Mouse (Mus musculus) testis, adult 2 months (tissue): Measurements from ENCODE around the gene Mttp. TPM values are rescaled to one million over a fixed set of nuclear protein-coding genes. Genes with fewer than 3 reads are reported as not detected.

Experiments
- H3K27ac ChIP-seq: fragments of 200-500 bp; 2 replicates; pipeline ENCODE4 v1.5.1; 2012; ENCODE audit warnings: low read depth, low read length; ENCODE audit not compliant: control insufficient read depth, insufficient read depth
- H3K27me3 ChIP-seq: fragments of 200-500 bp; 2 replicates; pipeline ENCODE4 v1.6.1; 2012; ENCODE audit warnings: mild to moderate bottlenecking, low read length, moderate library complexity; ENCODE audit not compliant: control insufficient read depth, insufficient read depth
- H3K36me3 ChIP-seq: fragments of 200-500 bp; 2 replicates; pipeline ENCODE4 v1.6.1; 2012; ENCODE audit warnings: mild to moderate bottlenecking, low read length; ENCODE audit not compliant: control insufficient read depth, insufficient read depth
- H3K4me1 ChIP-seq: fragments of 200-500 bp; 2 replicates; pipeline ENCODE4 v1.6.1; 2012; ENCODE audit warnings: low read length; ENCODE audit not compliant: control insufficient read depth, insufficient read depth
- H3K4me3 ChIP-seq: fragments of 200-500 bp; 2 replicates; pipeline ENCODE4 v1.5.1; 2012; ENCODE audit warnings: low read depth, mild to moderate bottlenecking, low read length, moderate library complexity, mixed read lengths; ENCODE audit not compliant: control insufficient read depth
- CTCF ChIP-seq: fragments of 200-500 bp; IDR thresholded peaks from 2 replicates; pipeline ENCODE4 v1.5.1; 2012; ENCODE audit warnings: low read depth, mild to moderate bottlenecking, inconsistent platforms, low read length, moderate library complexity; ENCODE audit not compliant: control insufficient read depth, insufficient read depth, insufficient replicate concordance
- POLR2A ChIP-seq: fragments of 200-500 bp; IDR thresholded peaks from 2 replicates; pipeline ENCODE4 v1.6.1; 2012; ENCODE audit warnings: low read depth, mild to moderate bottlenecking, inconsistent platforms, low read length, moderate library complexity; ENCODE audit not compliant: control insufficient read depth
- polyA plus RNA-seq: library from polyadenylated mRNA; depleted of rRNA; stranded (reverse); fragments of >200 nt; gene quantifications from 2 replicates; pipeline ENCODE4 v1.2.3, GENCODE M21; 2012

Gene Mttp
- polyA plus RNA-seq, 1 experiment = 10.9 TPM

GRCm38 (mm10) chr3:138133916-138134315 lies 10.9 kb downstream of the Mttp start:
- Histone ChIP-seq H3K4me1 (no peaks in the 10 kb centered on the region), H3K27me3 (no peaks in the 10 kb centered on the region), H3K27ac (no peak overlapping the region), H3K36me3 (no peaks in the 10 kb centered on the region), H3K4me3 (no peak overlapping the region)
- TF ChIP-seq POLR2A (no peak), CTCF (no peak)

GRCm38 (mm10) chr3:138133463-138133862 lies 11.3 kb downstream of the Mttp start:
- Histone ChIP-seq H3K4me3 (no peak overlapping the region), H3K27ac (no peak overlapping the region), H3K36me3 (no peaks in the 10 kb centered on the region), H3K27me3 (no peaks in the 10 kb centered on the region), H3K4me1 (no peaks in the 10 kb centered on the region)
- TF ChIP-seq POLR2A (no peak), CTCF (no peak)

GRCm38 (mm10) chr3:138131168-138131567 lies 13.6 kb downstream of the Mttp start:
- no peaks in the 10 kb centered on the region for H3K36me3 ChIP-seq
- no peak overlapping the region for H3K27ac ChIP-seq
- H3K4me1 ChIP-seq = no peaks in the 10 kb centered on the region
- no peaks in the 10 kb centered on the region for H3K27me3 ChIP-seq
- TF ChIP-seq CTCF = no peak
- TF ChIP-seq POLR2A = no peak
- no peak overlapping the region for H3K4me3 ChIP-seq

- no peak for TF ChIP-seq CTCF
- TF ChIP-seq POLR2A = no peak
- no peak overlapping the region for H3K4me3 ChIP-seq
- no peaks in the 10 kb centered on the region for H3K27me3 ChIP-seq
- H3K4me1 ChIP-seq = no peaks in the 10 kb centered on the region
- H3K36me3 ChIP-seq = no peaks in the 10 kb centered on the region
- H3K27ac ChIP-seq = no peak overlapping the region
These were observed 14.1 kb downstream of the Mttp start for GRCm38 (mm10) chr3:138130692-138131091.

DNA sequence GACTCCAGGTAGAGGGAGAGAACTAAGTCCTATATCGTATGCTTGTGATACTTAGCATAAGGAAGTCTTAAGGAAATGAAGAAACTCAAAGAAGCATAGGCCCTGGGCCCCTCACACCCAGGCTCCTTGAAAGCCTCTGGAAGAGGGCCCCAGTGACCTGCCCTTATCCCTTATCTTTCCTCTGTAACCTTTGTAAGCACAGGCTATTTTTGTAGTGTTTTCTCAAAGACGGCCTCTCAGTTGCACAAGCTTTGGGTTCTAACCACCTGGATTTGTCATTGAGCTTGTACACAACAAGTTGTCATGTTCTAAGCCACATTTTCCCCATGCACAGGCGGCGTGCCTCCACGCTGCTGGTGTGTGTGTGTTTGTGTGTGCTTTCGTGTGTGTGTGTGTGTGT lies 15.7 kb downstream of the Mttp start:
- Histone ChIP-seq H3K4me3 (no peak overlapping the region), H3K36me3 (no peaks in the 10 kb centered on the region), H3K27ac (no peak overlapping the region), H3K4me1 (no peaks in the 10 kb centered on the region), H3K27me3 (no peaks in the 10 kb centered on the region)
- TF ChIP-seq CTCF (no peak), POLR2A (no peak)

DNA sequence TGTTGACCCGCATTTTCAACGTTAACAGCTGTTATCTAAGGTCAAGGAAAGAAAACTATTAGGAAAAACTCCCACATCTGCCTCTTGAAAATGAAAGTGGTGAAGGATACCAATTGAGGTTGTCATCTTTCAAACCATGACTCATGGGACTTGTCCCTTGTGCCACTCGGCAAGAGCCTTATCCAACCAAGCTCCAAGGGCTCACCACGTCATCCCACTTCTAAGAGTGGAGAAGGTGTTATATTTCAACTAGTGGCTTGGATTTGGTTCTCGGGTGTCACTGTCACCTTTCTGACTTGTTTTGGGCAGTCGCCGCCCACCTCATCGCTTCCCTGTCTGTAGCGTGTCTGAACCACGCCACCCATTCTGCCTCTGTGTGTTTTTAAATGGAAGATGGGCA lies 20.9 kb downstream of the Mttp start:
- Histone ChIP-seq H3K36me3 (no peaks in the 10 kb centered on the region; the same call in 1 of the 2 replicates), H3K27me3 (no peaks in the 10 kb centered on the region), H3K4me1 (no peaks in the 10 kb centered on the region), H3K27ac (no peak overlapping the region), H3K4me3 (no peak overlapping the region)
- TF ChIP-seq CTCF (no peak), POLR2A (no peak)

DNA sequence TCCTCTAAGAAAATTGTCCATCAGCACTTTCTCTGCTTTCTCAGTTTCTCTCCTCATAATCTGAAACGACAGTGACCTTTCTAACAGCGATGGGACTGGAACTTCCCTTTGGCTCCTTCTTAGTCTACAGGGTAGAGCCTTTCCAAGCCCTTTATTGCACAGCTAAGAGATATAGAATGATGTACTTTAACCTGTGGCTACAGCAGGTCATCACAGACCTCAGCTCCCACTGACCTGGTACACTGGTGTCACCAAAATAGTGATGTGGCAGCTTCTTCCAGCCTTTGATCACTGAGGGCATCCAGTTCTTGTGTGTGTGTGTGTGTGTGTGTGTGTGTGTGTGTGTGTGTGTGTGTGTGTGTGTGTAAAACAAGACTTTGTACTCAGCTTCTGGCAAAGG lies 23.3 kb downstream of the Mttp start:
- Histone ChIP-seq H3K4me1 (no peaks in the 10 kb centered on the region), H3K27ac (no peak overlapping the region), H3K4me3 (no peak overlapping the region), H3K27me3 (no peaks in the 10 kb centered on the region), H3K36me3 (no peaks in the 10 kb centered on the region; the same call in 1 of the 2 replicates)
- no peak for TF ChIP-seq CTCF

GRCm38 (mm10) chr3:138119444-138120105 lies 25.2 kb downstream of the Mttp start:
- TF ChIP-seq CTCF (no peak), POLR2A (no peak)
- Histone ChIP-seq H3K36me3 (no peaks in the 10 kb centered on the region; the same call in 1 of the 2 replicates), H3K27me3 (no peaks in the 10 kb centered on the region)

More at GRCm38 (mm10) chr3:138119444-138120105, 25.2 kb downstream of the Mttp start:
- Histone ChIP-seq H3K4me3 (no peak overlapping the region), H3K4me1 (no peaks in the 10 kb centered on the region), H3K27ac (no peak overlapping the region)
